Mouse (Mus musculus) liver, embryonic 11.5 days (tissue): Measurements from ENCODE around the gene Nxpe5. TPM values are rescaled to one million over a fixed set of nuclear protein-coding genes. Genes with fewer than 3 reads are reported as not detected.

Experiments used
- ATAC-seq: fragments of 200-750 bp; cut with Nextera tagmentation; replicated peaks from 2 replicates; pipeline ENCODE4 v1.8.0; 2017; ENCODE audit warnings: moderate number of reproducible peaks, mild to moderate bottlenecking, moderate TSS enrichment, moderate library complexity; ENCODE audit not compliant: low FRiP score
- DNase-seq: peaks from one replicate; pipeline ENCODE4 v3.0.0-alpha.2; 2017; ENCODE audit warnings: low spot score
- H3K27ac ChIP-seq: fragments of 300-500 bp; sonication (generic); 2 replicates; pipeline ENCODE4 v1.5.1; 2014; ENCODE audit warnings: mild to moderate bottlenecking, low read depth, low read length, control low read depth
- H3K27me3 ChIP-seq: fragments of 300-500 bp; sonication (generic); replicated peaks from 2 replicates; pipeline ENCODE4 v1.6.1; 2014; ENCODE audit warnings: low read length, mixed read lengths; ENCODE audit not compliant: control insufficient read depth, insufficient read depth
- H3K36me3 ChIP-seq: fragments of 300-500 bp; sonication (generic); 2 replicates; pipeline ENCODE4 v1.6.1; 2014; ENCODE audit warnings: mild to moderate bottlenecking, low read length, moderate library complexity, mixed read lengths; ENCODE audit not compliant: control insufficient read depth, insufficient read depth
- H3K4me1 ChIP-seq: fragments of 300-500 bp; sonication (generic); replicated peaks from 2 replicates; pipeline ENCODE4 v1.6.1; 2014; ENCODE audit warnings: low read length, mixed read lengths; ENCODE audit not compliant: control insufficient read depth, insufficient read depth
- H3K4me2 ChIP-seq: fragments of 300-500 bp; sonication (generic); 2 replicates; pipeline ENCODE4 v1.6.1; 2014; ENCODE audit warnings: mild to moderate bottlenecking, control low read depth, moderate library complexity
- H3K4me3 ChIP-seq: fragments of 300-500 bp; sonication (generic); 2 replicates; pipeline ENCODE4 v1.5.1; 2014; ENCODE audit warnings: low read depth, low read length, control low read depth
- H3K9ac ChIP-seq: fragments of 300-500 bp; sonication (generic); 2 replicates; pipeline ENCODE4 v1.6.1; 2014; ENCODE audit warnings: low read depth, low read length, control low read depth
- H3K9me3 ChIP-seq: fragments of 300-500 bp; sonication (generic); 2 replicates; pipeline ENCODE4 v1.6.1; 2016; ENCODE audit warnings: low read length, inconsistent platforms, mixed read lengths; ENCODE audit not compliant: control insufficient read depth
- WGBS: fragments of 180-500 bp; shearing (Covaris S2); extraction: QIAGEN DNeasy Blood & Tissue Kit; methylation state at CpG from one replicate; pipeline ENCODE4 v1.1.7; 2014; 5-methylcytosine and 5-hydroxymethylcytosine counted together
- polyA plus RNA-seq: library from polyadenylated mRNA; unstranded; fragments of >200 nt; fragmentation: Nextera tagmentation; extraction: Ambion mirVana; gene quantifications from 2 replicates; pipeline ENCODE4 v1.2.1, GENCODE M21; 2014

Gene Nxpe5
- polyA plus RNA-seq, 1 experiment from 2014 or later, result not detected

GRCm38 (mm10) chr5:138274186-138274585, 48.5 kb downstream of the Nxpe5 start:
- Histone ChIP-seq H3K9ac (no peak overlapping the region), H3K4me1 (no peaks in the 10 kb centered on the region; the same call in none of the 2 replicates), H3K36me3 (no peaks in the 10 kb centered on the region; the same call in 1 of the 2 replicates), H3K4me2 (no peak overlapping the region), H3K4me3 (no peak overlapping the region), H3K27me3 (peaks cover 49% of the 10 kb centered on the region), H3K9me3 (no peaks in the 10 kb centered on the region), H3K27ac (no peak overlapping the region)
- DNase-seq (no peak), ATAC-seq (no peak)
- WGBS, result 64% methylated on average over 8 of the region's 8 CpGs

- Histone ChIP-seq H3K4me1 (peaks cover 3% of the 10 kb centered on the region), H3K27ac (no peak overlapping the region), H3K4me2 (peak overlapping the region; percentile 51), H3K9ac (no peak overlapping the region), H3K9me3 (no peaks in the 10 kb centered on the region), H3K36me3 (no peaks in the 10 kb centered on the region; the same call in 1 of the 2 replicates), H3K27me3 (peaks cover 47% of the 10 kb centered on the region), H3K4me3 (0 out of 2 replicates have a peak overlapping the region, but pooled peaks have one; percentile 20)
- DNase-seq (no peak), ATAC-seq (no peak)
- WGBS, result 30% methylated on average over 41 of the region's 41 CpGs
These were observed 49.7 kb downstream of the Nxpe5 start for GRCm38 (mm10) chr5:138275216-138276050.

- Histone ChIP-seq H3K27ac (no peak overlapping the region), H3K9me3 (no peaks in the 10 kb centered on the region), H3K4me1 (peaks cover 4% of the 10 kb centered on the region), H3K36me3 (no peaks in the 10 kb centered on the region; the same call in 1 of the 2 replicates), H3K4me2 (no peak overlapping the region), H3K27me3 (peaks cover 24% of the 10 kb centered on the region), H3K9ac (no peak overlapping the region), H3K4me3 (no peak overlapping the region)
- WGBS, result 91% methylated on average over 7 of the region's 7 CpGs
- DNase-seq (no peak), ATAC-seq (no peak)
These were observed 52.3 kb downstream of the Nxpe5 start for GRCm38 (mm10) chr5:138277994-138278393.

GRCm38 (mm10) chr5:138279585-138280424, 54.1 kb downstream of the Nxpe5 start, which contains the start of the genes Gm43720, Gpc2 and Stag3:
Gm43720 (minus strand) TSS chr5:138279958.
Gpc2 (minus strand) TSS chr5:138280005.
Stag3 (plus strand) TSS chr5:138280240.
- no peak within 1 kb of the TSS for H3K27ac ChIP-seq

GRCm38 (mm10) chr5:138280425-138280768, 54.7 kb downstream of the Nxpe5 start:
- no peak for DNase-seq
- 21% methylated on average over 26 of the region's 26 CpGs for WGBS
- no peak overlapping the region for H3K27ac ChIP-seq
- ATAC-seq, result no peak
- H3K9ac ChIP-seq, result peak overlapping the region; percentile 9; the same call in 1 of the 2 replicates
- no peaks in the 10 kb centered on the region; the same call in 1 of the 2 replicates for H3K36me3 ChIP-seq
- H3K4me3 ChIP-seq, result peak overlapping the region; percentile 61
- peaks cover 14% of the 10 kb centered on the region for H3K27me3 ChIP-seq
- peaks cover 4% of the 10 kb centered on the region for H3K4me1 ChIP-seq
- H3K4me2 ChIP-seq, result peak overlapping the region; percentile 91
- H3K9me3 ChIP-seq, result no peaks in the 10 kb centered on the region

More at GRCm38 (mm10) chr5:138279585-138280424, 54.1 kb downstream of the Nxpe5 start, which contains the start of the genes Gm43720, Gpc2 and Stag3:
- Histone ChIP-seq H3K9ac (peak within 1 kb of the TSS; percentile 65), H3K4me1 (peaks cover 4% of the 10 kb centered on the region), H3K9me3 (no peaks in the 10 kb centered on the region), H3K27me3 (peaks cover 18% of the 10 kb centered on the region), H3K4me3 (peak within 1 kb of the TSS; percentile 61), H3K4me2 (peak within 1 kb of the TSS; percentile 91), H3K36me3 (no peaks in the 10 kb centered on the region; the same call in 1 of the 2 replicates)
- DNase-seq (peak; percentile 96), ATAC-seq (peak; percentile 99)
- under 1% methylated on average over 56 of the region's 56 CpGs for WGBS

GRCm38 (mm10) chr5:138280829-138281228, 55.1 kb downstream of the Nxpe5 start:
- Histone ChIP-seq H3K9me3 (no peaks in the 10 kb centered on the region), H3K9ac (no peak overlapping the region), H3K4me3 (no peak overlapping the region), H3K27ac (no peak overlapping the region), H3K4me2 (peak overlapping the region; percentile 91; the same call in 1 of the 2 replicates), H3K27me3 (peaks cover 10% of the 10 kb centered on the region; the same call in 1 of the 2 replicates), H3K4me1 (peaks cover 4% of the 10 kb centered on the region), H3K36me3 (no peaks in the 10 kb centered on the region; the same call in 1 of the 2 replicates)
- no peak for ATAC-seq
- no peak for DNase-seq
- 82% methylated on average over 15 of the region's 15 CpGs for WGBS

- no peak overlapping the region for H3K9ac ChIP-seq
- peaks cover 10% of the 10 kb centered on the region; the same call in 1 of the 2 replicates for H3K27me3 ChIP-seq
- H3K4me2 ChIP-seq, result no peak overlapping the region
- no peaks in the 10 kb centered on the region; the same call in 1 of the 2 replicates for H3K36me3 ChIP-seq
- no peak for DNase-seq
- peaks cover 4% of the 10 kb centered on the region for H3K4me1 ChIP-seq
- 69% methylated on average over 2 of the region's 2 CpGs for WGBS
- no peak for ATAC-seq
- H3K9me3 ChIP-seq, result no peaks in the 10 kb centered on the region
- H3K4me3 ChIP-seq, result no peak overlapping the region
- H3K27ac ChIP-seq, result no peak overlapping the region
These were observed 56.1 kb downstream of the Nxpe5 start for GRCm38 (mm10) chr5:138281798-138282197.

GRCm38 (mm10) chr5:138283540-138283939, 57.8 kb downstream of the Nxpe5 start:
- 50% methylated on average over 1 of the region's 1 CpGs for WGBS

More at GRCm38 (mm10) chr5:138283540-138283939, 57.8 kb downstream of the Nxpe5 start:
- Histone ChIP-seq H3K9me3 (no peaks in the 10 kb centered on the region), H3K4me1 (peaks cover 4% of the 10 kb centered on the region), H3K4me2 (no peak overlapping the region), H3K27me3 (peaks cover 6% of the 10 kb centered on the region; the same call in 1 of the 2 replicates), H3K4me3 (no peak overlapping the region), H3K9ac (no peak overlapping the region), H3K27ac (no peak overlapping the region), H3K36me3 (no peaks in the 10 kb centered on the region)
- no peak for DNase-seq
- no peak for ATAC-seq
